Mouse (Mus musculus): ENCODE measurements around the gene Tgfb2.

Tgfb2 gene

DNA sequence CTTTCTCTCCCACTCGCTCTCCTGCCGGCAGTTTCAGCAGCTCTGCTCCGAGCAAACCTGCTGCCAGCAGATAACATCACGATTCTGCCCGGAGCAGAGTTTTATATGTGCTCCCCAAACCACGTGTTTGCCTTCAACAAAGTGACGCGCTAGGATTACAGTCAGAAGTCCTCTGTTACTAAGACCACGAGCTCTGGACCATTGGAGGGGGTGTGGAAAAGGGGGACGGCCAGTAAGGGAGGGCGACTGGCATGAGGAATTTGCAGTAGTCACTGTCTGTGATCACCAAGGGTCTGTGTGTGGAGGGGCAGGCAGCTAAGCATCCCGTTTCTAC, at the start of gene Tgfb2:
Gene Tgfb2, minus strand, starts transcription at position 75 of the 334 bp plus-strand sequence.
- peak; percentile 55 to 62 for DNase-seq (ENCODE audit: low spot score in 2 of 2)

DNA sequence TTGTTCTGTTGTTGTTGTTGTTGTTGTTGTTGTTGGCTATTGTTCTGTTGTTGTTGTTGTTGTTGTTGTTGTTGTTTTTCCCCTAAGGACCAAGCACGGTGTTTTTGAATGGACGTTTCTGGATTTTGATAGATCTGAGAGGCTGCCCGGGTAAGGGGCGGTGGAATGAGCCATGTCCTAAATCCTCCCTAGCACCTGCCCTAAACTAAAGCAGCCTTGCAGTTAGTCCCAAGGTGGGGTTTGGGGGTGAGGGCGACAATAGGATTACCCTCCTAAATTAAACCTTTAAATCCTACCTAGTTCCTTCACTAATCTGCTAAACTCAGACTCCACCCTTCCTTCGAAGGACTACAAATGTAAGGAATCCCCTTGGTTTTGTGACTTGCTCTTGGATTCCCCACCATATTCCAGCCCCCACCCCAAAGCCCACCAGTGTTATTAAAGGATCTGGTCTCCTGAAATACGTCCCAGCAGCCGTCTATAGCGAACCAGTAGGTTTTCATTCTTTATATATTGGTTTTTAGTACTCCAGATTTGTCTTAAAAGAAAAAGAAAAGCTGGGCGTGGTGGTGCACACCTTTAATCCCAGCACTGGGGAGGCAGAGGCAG, 44.0 kb upstream of the Tgfb2 start:
- no peak for DNase-seq (ENCODE audit: low spot score in 2 of 2)

DNA sequence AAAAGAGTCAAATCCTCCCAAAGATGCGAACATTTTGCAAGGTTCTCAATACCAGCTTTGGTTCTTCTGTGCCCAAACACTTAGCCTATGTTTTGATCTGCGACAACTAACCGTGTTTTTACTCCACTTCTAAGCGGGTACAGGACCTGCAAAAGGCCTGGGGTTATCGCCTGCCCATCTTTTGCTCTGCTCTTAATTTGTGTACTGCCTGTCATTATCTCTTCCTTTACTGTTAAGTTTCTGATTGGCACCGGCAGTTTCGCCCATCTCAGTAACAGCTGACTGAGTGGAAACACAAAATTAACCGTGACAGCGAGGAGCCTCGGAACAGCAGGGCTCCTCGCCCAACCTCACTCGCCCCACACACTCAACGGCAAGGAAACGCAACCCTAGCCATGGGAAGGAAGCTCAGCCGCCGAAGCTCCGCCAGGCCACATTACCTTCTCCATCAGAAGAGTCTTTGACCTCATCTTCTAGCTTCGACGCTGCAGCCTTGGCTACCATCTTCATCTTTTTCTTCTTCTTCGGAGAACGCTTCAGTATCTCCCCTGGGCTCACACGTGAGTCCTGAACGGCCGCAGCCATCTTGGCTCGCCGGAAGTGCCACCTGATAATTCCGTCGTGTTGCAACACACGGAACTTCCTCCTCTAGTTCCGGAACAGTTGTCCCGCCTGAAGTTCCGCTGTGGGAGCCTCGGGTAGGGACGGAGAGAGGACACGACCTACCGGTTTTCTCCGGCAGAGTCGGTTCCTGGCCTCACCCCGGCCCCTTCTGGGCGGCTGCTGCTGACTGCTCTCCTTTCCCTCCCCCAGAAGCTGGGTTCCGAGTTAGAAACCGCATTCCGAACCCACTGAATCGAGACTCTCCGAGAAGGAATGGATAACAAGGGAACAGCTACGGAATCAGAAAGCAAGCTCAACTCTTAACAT, 43.2 kb upstream of the Tgfb2 start, which contains the start of gene Rrp15:
Gene Rrp15, minus strand, starts transcription at position 635 of the 930 bp plus-strand sequence.
- peak; percentile 88 to 90 for DNase-seq (ENCODE audit: low spot score in 2 of 2)

- DNase-seq (ENCODE audit: low spot score in 2 of 2): no peak
These were observed 34.0 kb upstream of the Tgfb2 start for GRCm38 (mm10) chr1:186739828-186740227.

GRCm38 (mm10) chr1:186735537-186735936, 29.7 kb upstream of the Tgfb2 start:
- DNase-seq (ENCODE audit: low spot score in 2 of 2): no peak

DNA sequence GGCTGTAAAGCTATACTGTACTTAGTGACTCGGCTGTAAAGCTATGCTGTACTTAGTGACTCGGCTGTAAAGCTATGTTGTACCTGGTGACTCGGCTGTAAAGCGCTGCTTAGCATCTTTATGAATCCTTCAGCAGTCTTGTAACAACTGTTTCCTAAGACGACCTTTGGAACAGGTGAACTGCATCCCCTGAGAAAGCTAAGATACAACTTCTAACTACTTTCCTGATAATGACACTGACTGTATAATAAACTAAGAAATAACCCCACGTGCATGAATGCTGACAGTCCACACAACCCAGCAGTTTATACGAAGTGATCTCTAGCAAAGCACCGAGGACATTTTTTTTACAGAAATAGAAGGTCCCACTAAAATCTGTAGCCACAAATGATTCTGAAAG, 27.3 kb upstream of the Tgfb2 start:
- DNase-seq (ENCODE audit: low spot score in 2 of 2): no peak

- DNase-seq (ENCODE audit: low spot score in 2 of 2): no peak
These were observed 23.0 kb upstream of the Tgfb2 start for GRCm38 (mm10) chr1:186728778-186729177.

DNA sequence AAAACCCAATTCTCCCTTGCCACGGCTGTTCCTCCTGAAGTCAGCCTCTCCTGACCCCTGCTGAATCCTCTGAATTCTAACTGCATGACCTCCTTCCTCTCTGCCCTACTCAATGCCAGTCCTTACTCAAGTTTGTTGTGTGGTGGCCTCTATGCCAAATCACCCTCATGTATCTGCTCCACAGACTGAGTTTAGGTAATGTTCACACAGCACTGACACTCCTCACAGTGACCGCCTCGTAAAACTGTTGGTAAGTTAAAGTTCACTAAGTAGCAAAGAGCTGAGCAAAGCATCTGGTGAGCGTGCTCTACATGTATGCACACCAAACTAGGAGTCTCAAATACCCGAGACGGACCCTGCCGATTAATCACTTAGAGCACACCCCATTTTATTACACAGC, 20.3 kb upstream of the Tgfb2 start:
- no peak for DNase-seq (ENCODE audit: low spot score in 2 of 2)

DNA sequence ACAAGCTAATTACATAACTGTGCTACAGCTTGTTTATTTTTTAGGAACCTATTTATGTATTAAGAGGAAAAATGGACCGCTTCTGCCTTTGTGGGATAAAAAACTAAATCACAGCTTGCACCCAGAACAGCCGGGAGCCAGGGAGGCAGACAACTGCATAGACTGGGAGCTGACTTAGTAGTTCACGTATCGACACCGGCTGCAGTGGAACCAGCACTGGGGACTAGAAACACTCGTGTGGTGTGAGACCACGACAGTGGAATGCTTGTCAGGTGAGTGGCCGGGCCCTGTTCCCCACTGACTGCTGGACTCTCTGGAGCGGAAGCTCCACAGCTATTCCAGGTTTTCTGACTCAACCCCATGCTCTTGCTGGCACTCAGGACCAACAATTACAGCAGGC, 16.5 kb upstream of the Tgfb2 start:
- no peak for DNase-seq (ENCODE audit: low spot score in 2 of 2)

- peak; percentile 77 to 86 for DNase-seq (ENCODE audit: low spot score in 2 of 2)
These were observed 16.1 kb upstream of the Tgfb2 start for GRCm38 (mm10) chr1:186721846-186722245.

DNA sequence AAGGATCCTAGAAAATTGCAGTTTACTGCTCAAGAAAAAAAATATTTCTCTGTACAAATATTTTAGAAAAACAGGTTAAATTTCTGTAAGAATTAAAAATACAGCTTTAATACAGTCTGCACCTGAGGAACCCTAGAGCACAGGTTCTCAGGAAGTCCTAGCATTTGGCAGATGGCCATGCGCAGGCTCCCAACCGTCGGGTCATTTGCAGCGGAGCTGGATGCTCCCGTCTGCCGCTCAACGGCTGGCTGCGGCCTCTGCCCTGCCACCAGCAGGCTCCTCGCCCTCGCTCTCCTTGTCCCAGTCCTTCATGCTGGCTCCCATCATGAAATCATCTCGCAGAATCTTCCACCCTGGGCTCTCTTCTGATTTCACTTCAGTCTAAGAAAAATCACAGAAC, 15.4 kb upstream of the Tgfb2 start:
- DNase-seq (ENCODE audit: low spot score in 2 of 2): no peak

- no peak for DNase-seq (ENCODE audit: low spot score in 2 of 2)
These were observed 13.9 kb upstream of the Tgfb2 start for GRCm38 (mm10) chr1:186719708-186720107.

- peak in 1 of 2 experiments; percentile 14 for DNase-seq (ENCODE audit: low spot score in 2 of 2)
These were observed 13.1 kb upstream of the Tgfb2 start for GRCm38 (mm10) chr1:186718881-186719280.

DNA sequence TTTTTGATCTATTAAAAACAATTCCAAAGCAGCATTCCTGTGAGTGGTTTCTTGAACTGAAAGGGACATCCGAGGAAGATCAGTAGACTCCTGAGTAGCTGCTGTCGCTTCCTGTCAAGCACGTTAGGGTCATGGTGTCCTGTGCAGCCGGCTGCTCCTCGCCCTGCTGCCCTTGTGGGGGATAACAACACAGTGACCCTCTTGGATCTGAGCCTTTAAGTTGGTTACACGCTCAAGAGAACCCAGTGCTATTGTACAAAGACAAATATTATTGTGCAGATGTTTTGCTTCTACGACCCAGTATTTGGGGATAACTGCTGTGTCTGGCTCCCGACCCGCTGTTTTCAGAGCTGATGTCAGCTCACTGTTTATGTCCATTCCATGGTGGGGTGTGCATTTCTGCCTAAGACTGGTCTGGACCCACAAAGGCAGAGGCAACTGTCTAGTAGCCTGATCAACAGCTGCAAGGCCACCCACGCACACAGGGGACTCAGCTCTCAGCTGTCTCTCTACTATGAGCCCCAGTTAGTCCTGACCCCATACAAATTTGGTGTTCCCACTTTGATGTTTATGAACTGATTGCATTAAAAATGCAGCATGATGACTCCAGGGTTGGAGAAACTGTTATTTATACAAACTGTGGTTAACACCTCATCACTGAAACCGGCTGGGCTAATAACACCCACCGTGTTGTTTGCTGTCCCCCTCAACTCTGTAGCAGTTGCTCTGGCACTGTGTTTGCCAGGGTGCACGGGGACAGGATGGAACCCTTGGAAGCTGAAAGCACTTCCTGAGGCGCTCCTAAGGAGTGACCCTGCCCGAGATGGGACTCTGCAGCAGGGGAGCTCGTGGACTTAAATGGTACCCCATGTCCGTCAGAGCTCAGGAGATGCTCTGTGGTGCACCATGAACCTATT, 9.4 kb upstream of the Tgfb2 start:
- no peak for DNase-seq (ENCODE audit: low spot score in 2 of 2)

DNA sequence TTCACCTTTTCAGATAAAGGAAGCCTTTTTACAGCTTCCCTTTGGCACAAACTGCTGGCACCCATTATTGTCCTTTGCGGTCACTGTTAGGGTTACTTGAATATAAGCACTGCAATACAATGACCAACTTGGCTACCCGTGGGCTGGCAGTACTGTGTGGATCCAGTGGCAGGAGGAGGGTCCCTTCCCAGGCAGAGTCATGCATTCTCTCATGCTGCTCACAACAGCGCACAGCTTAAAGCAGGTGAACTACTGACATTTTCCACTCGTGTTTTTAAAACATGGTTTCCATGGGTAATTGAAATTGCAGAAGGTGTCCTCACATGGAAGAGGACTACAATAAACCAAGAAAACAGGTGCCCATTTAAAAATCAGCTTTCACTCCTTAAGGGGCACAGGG, 8.4 kb upstream of the Tgfb2 start:
- no peak for DNase-seq (ENCODE audit: low spot score in 2 of 2)

- peak; percentile 62 to 72 for DNase-seq (ENCODE audit: low spot score in 2 of 2)
These were observed 7.1 kb upstream of the Tgfb2 start for GRCm38 (mm10) chr1:186712802-186713471.

GRCm38 (mm10) chr1:186705203-186705914, 430 bp downstream of the Tgfb2 start:
- DNase-seq (ENCODE audit: low spot score in 2 of 2): peak; percentile 74 to 76

DNA sequence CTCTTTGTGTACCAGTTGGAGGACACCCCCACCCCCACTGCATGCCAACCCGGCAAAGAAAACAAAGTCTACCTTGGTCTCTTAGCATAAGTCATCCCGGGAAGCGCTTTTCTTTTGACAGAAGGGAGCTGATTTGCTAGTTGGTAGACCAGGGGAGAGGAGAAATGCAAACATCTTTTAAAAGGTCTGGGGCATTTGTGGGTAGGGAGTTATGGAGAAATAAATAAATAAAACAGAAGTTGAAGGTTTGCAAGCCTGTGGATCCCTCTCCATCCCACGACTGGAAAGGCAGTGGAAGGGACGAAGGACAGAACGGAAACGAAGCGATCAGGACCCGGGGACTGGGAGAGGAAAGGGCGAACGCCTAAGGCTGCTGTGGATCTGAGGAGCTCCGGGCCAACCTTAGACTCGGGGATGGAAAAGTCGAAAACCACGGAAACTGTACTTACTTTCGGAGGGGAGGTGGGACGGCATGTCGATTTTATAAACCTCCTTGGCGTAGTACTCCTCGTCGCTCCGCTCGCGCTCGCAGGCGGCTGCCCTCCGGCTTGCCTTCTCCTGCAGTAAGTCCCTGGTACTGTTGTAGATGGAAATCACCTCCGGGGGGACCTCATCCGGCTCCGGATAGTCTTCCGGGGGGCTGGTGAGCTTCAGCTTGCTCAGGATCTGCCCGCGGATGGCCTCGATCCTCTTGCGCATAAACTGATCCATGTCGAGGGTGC, 1.6 kb downstream of the Tgfb2 start:
- DNase-seq (ENCODE audit: low spot score in 2 of 2): peak; percentile 39

- no peak for DNase-seq (ENCODE audit: low spot score in 2 of 2)
These were observed 2.4 kb downstream of the Tgfb2 start for GRCm38 (mm10) chr1:186703256-186703979.
